Mouse (Mus musculus) adrenal gland, postnatal 4 days (tissue): ENCODE data around the gene Epb41. TPM values are rescaled to one million over a fixed set of nuclear protein-coding genes. Genes with fewer than 3 reads are reported as not detected.

ENCODE experiments used
- DNase-seq, 2 experiments: peaks; one replicate each; pipeline ENCODE4 v3.0.0; 2021 to 2022; ENCODE audit warnings: low spot score in 2 of 2, mixed read lengths in 2 of 2
- total RNA-seq, 2 experiments: library from RNA; stranded (reverse); gene quantifications; 2 replicates each; pipeline ENCODE4 v1.2.3; 2021

Gene Epb41
- total RNA-seq, 2 experiments from 2014 or later: 67.2 to 91.2 TPM

DNA sequence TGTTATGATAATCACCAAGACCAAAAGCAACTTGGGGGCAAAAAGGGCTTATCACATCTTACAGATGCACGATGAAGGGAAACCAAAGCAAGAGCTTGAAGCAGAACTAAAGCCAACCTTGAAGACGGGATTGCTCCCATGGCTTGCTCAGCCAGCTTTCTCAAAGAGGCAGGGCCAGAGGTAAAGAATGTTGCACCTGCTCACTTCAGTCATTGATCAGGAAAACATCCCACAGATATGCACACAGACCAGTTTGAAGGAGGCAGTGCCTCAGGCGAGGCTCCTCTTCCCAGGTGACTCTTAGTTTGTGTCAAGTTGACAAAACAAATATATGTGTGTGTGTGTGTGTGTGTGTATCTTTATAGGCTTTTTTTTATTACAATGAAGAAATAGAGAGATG is 59.7 kb downstream of the Epb41 start:
- no peak for DNase-seq

DNA sequence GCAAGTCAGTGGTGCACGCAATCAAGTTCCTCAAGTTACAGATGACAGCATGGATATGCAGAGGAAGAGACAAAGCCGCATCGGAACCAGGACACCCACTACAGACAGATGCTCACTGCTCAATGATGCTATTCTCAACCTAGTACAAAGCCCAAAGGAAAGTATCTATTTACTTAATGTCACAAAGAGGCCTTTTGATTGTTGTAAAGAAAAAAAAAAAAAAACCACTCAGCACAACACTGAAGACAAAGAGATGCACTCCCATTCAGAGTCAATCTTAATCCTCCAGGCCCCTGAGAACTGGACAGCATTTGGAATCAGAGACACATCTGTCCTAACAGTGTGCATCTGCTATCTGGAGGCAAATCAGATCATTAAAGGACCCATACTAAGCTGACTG is 63.5 kb downstream of the Epb41 start:
- DNase-seq: no peak

DNA sequence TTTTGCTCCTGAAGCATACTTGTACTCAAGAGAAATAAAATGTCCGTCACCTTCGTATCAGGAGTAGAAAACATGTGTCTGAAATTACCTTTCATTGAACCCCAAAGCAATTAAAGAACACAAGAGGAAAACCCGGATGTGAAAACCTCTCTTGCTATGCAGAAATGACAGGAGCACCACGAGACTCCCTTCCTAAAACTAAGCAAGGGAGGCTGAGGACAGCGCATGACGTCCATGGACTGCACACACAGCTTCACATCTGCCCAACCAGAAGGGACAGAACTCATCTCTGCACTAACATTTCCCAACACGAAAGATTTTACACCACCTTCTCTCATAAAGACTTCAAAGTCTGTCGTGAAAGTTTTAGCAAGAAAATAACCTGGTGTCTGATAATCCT is 64.7 kb downstream of the Epb41 start:
- no peak for DNase-seq

DNA sequence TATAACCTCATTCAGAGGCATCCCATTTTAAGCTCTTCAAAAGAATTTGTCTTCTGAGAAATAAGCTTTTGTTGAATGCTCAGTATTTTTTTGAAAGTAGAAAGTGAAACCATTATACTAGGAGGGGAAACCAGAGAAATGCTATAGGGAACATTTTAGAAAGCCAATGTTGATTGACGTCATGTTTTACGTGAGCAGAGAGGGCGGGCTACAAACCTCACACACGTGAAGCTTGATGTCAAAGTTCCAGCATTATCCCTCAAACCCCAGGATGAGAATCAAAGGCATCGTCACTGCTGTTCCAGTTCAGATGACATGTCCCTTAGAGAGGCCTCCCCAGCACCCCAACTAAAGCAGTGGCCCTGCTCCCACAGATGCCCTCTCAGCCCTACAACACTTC is 66.9 kb downstream of the Epb41 start:
- DNase-seq: no peak

DNA sequence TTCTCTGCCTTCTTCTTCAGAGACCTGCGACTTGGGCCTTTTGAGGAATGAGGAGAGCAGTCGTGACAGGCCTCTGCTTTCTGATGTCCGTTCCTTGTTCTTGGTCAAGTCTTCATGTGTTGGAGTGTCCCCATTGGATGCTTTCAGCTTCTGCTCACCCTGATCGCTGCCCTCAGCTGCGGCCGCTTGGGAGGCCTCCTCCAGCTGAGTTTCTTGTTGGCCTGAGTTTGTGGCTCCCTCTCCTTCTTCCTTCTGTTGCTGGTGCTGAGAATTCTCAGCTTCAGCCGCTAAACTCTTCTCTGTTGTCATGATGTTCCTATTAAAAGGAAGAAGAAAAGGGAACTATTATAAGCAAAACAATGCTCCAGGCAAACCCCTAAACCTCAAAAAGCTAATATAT is 68.0 kb downstream of the Epb41 start:
- DNase-seq: no peak

DNA sequence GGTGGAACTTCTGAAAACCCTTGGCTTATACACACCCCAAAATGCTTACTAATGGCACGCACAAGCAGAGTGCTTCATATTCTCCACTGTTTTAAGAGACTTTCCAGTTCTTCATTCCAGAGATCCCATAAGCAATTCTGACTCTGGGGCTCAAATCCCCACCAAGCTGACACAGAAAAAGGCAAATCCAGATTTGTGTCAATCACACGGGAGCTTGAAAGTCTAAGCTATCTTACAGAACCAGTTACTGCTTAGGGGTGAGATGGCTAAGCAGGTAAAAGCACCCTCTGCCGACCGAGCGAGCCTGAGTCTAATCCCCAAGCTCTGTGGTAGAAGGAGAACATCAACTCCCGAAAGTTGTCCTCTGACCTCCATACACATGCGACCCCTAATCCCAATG is 76.5 kb downstream of the Epb41 start:
- no peak for DNase-seq

DNA sequence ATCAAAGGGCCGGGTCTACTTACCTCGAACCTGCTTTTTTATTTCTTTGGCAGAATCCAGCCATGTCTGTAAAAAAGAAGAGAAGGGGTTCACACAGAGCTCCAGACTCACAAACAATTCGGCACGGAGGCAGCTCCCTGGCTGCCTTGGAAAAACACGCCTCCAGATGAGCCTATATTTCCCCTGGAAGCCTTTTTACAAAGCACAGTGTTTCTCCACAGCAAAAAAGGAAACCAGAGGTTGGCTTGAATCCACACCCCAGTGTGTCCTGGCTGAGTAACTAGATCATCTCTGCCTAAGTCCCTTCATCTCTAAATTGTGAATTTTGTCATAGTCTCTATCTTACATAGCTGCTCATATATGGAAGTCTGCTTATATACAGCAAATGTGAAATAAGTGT is 77.6 kb downstream of the Epb41 start:
- DNase-seq: no peak

DNA sequence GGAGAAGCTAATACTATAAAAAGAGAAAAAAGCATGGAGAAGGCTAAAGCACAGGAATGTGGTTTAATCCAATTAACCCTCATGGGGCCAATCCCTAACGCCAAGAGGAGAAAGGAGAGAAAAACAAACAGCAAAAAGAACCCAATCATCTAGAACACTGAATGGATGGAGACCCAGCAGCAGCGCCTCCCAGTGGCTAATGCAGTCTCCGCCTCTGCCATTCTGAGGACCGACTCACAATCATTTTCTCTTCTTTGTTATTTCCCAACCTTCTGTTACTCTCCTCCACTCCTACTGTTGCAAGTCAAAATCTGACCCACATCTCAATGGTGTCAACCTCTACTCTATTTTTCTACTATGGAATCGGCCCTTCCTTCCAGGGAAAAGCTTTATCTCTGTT is 78.1 kb downstream of the Epb41 start:
- DNase-seq: no peak

DNA sequence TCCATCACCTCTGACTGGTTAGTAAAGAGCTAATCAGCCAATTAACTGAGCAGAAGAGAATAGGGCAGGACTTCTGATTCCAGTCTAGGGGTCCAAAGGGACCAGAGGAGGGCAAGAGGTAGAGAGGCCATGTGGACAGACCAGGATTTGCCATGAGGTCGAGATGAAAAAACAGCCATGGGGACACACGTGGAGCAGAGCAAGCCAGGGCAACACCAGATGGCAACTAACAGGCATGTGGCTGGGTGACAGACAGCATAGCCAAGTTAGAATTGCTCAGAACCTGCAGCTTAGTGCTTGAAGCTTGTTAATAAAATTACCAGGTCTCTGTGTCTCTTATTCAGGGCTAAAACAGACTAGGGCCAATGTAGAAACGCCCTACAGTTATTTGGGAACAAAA is 81.3 kb downstream of the Epb41 start:
- no peak for DNase-seq

DNA sequence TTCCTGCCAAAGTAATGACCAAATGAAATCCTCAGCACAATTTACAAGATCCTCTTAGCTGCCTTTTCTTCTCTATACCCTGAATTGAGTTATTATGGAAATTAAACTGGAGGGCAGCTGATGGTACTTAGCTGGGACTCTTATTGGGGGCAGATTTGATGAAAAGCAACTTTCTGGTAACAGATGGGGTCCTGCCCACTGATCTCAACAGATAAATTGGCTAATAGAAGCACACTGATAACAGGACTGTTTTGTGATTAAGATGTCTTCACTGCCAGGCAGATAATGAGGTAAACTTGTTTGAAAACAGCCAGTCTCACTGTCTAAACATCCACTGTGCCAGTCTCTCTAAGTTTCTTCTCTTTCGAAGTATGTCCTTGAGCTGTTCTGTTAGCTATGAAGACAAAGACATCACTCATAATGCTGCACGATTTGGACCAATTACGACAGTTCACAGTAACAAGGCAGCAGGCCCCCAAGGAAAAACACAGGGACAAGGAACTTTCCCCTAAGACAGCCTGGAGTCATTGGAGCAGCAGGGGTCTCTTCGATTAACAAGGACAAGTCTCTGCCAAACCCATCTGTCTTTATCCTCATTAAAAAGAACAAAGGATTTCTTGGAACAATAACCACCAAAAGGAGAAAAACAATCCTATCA is 92.1 kb downstream of the Epb41 start:
- no peak for DNase-seq

DNA sequence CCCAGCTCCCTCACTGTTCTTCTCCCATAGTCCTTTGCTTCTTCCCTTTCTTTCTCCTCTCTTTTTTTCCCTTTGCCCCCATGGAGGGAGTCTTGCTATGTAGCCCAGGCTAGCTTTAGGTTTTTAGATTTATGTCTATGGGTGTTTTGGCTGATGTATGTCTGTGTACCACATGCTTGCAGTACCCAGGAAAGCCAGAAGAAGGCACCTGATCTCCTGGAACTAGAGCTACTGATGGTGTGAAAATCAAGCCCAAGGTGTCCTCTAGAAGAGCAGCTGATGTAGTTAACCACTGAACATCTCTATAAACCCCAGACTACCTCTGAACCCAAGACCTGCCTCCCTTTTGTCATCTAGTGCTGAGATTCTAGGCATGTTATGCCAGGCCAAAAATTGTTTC is 93.4 kb downstream of the Epb41 start:
- no peak for DNase-seq

DNA sequence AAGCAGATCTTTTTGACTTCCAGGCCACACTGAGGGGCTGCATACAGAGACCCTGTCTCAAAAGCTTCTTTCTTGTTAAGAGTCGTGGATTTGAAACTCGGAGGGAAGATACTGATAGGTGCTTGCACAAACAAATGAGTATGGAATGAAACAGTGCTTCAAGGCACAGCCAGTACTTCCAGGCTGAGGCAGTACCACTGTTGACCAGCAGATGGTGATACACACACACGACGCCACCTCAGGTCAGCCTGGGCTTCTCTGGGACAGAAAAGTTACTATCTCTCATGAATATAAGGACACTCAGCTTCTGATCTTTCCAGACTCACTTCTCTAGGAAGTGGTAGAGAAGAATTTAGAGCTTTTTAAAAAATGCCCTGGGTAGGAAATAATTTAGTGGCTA is 97.9 kb downstream of the Epb41 start:
- peak; percentile 46 to 59 for DNase-seq

DNA sequence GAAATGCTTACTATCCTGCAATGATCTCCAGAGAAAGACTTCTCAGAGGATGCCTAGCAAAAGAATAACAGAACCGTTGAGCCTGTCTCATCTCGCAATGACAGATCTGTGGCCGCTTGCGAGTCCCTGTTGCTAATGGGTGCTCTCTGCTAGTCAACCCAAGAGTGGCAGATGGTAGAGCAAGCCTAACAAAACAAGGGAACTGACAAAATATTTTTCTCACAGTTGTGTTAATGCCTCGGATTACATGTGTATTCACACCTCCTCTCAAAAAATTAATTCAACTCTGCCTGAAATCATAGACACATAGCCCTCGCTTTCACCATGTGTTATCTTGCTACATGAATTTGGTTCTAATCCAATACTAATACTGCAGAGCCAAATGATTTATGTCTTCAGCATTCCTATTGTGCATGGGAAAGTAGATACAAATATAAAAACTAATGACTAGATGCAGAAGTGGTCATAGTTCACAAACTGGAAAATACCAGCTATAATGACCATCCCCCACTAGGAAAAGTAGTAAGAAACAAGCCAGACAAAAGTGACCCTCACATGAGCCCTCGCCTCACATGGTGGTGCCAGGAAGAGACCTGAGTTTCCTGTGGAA is 104.8 kb downstream of the Epb41 start:
- no peak for DNase-seq

DNA sequence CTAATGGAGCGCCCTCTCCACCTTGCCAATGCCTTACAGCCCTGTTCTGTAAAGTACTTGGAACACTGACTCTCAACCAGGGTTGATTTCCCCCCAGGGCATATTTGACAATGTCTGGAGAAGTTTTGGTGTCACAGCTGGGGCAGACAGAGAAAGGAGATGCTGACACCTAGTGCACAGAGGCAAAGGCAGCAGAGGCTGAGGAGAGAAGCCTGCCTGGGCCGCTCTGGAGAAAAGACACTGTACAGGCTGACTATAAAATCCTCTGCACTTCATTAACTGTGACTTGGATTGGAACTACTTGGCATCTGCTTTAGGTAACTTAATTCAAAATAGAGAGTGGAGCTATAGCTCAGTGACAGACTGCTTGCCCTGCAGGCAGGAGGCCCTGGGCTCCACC is 106.2 kb downstream of the Epb41 start:
- DNase-seq: no peak

DNA sequence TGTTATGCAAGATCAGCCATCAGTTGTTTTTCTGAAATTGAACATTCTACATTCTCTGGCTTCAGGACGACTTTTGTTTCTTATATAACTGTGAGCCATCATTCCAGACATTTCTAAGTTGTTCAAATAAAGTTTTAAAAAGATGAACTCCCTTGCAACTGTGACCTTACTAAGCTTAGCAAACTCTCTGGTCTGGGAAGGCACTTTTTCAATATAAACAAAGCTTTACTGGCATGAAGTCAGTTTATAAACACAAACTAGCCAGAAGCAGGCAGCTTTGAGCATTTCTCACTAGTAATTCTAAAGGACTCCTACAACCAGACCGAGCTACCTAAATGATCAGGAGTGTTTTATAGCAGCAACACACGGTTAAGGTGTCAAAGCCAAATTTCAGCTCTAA is 118.0 kb downstream of the Epb41 start:
- DNase-seq: no peak

DNA sequence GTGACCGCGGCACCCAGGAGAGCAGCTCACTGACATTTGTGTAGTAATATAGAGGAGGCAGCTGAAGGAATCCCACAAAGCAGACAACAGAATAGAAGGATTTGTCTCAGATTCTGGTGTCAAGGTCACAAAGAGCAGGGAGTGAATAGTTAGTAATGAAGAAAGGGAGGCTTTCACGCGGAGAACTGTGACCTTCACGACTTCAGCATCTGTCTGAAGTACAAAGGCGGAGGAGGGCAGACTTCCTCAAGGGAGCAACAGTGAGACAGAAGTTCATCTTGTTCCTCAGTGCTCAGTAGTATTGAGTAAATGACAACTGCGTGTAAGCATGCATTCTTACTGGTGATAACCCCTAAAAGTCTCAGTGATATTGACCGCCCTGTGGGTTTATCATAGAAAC is 124.5 kb downstream of the Epb41 start:
- no peak for DNase-seq

DNA sequence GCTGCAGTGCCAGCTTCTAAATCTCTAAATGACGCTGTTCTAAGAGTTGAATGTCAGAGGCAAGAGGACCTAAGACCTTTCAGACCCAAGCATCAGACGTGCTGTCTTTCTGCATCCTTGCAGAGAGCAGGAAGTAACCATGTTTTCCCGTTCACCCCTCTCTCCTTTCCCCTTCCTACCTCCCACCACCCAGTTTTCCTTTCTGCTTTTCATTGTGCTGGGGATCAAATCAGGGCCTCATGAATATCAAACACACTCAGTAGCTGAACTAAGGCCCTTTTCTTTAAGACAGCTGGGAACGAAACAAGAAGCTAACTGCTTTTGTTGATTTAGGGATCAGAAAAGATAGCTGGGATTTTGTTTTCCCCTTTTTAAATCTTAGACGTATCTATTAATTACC is 125.2 kb downstream of the Epb41 start:
- DNase-seq: no peak

DNA sequence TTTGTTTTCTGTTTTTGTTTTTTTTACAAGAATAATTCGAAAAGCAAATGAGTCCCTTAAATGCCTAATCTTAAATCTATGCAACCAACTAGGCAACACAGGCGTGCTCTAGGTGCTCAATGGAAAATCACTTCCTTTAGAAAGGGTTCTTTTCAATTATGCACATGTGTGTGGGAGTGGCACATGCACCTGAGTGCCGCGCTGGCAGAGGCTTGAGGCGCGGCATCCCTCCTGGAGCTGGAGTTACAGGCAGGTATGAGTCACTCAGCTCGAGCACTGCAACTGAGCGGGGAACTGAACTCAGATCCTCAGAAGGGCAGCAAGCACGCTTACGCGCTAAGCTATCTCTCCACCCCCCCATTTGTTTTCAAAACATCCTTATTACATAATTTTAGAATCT is 127.3 kb downstream of the Epb41 start:
- no peak for DNase-seq

DNA sequence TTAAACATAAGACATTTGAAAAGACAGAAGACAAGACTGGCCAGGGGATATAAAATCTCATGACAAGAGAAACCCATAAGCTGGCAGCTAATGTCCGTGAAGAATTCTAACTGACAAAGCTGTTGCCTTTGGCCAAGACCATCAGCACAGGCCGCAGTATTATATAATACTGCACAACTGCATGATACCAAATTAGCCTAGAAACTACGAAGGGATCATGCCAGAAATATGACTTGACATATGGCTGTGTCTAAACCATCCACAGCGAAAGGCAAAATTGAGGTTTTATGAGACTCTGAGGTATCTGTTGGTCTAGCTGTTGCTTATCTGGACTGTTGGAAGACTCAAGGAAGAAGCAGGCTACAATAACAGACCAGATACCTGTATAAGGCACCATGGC is 134.3 kb downstream of the Epb41 start:
- no peak for DNase-seq

DNA sequence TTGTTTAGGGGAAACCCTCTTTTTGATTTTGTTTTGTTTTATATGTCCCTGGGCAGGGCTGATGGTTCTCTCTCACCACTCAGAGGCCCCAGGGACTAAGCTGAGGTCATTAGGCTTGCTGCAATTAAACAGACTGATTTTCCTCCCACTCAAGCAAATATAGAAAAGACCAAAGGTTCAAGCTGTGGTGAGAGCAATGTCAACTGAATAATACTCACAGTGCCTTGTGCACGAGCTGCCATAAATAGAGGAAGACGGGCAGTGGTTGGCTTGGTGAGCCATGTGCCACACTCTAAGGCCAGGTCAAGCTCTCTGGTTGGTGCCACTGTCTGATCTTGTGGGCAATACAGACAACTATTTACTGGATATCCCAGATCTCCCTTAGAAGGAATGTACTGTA is 135.7 kb downstream of the Epb41 start:
- DNase-seq: no peak

DNA sequence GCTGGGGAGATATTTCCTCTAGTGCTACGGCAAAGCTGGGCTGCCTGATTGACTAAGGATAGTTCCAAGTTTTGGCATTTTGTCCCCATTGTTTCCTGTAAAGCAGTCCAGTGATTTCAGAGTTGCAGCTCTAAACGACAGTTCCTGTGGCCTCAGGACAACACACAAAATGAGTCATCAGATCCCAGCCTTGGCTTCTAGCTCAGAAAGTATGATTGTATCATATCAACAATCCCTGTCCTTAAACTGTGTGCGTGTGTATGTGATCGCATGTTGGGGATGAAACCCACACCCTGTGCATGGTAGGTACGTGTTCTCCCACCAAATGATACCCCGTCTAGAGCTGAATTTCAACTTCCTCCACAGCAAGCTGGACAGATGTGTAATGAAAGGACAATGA is 146.0 kb downstream of the Epb41 start:
- no peak for DNase-seq

DNA sequence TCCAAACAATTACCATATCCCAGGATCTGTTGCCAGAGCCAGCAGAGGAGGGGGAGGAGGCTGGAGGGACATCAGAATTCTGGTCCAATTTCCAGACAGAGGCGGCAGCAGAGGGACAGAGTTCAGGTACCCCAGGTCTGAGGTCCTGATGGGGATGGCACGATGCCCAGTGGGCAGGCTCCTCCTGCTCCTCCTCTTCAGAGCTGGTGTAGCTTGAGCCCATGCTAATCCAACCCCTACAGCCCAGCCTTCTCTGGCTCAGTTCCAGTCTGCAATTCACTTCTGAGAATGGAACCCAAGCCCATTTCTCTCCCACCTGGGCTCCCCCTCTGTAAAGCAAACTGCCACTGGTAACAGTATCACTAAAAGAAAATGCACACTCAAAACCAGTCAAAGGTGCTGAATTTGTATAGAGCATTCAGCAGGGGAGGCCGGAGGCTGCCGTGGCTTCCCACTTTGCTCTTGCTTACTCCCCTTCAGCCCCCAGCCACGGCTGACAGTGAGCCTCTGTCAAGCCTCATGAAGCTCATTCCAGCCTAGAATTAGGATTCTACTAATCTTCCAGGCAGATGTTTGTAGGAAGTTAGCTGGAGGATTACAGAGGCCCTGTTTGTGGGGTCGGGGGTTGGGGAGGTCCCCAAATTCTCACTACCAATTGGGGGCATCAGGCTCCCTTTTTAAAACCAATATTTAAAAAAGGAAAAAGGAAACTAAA is 150.9 kb downstream of the Epb41 start:
- no peak for DNase-seq

DNA sequence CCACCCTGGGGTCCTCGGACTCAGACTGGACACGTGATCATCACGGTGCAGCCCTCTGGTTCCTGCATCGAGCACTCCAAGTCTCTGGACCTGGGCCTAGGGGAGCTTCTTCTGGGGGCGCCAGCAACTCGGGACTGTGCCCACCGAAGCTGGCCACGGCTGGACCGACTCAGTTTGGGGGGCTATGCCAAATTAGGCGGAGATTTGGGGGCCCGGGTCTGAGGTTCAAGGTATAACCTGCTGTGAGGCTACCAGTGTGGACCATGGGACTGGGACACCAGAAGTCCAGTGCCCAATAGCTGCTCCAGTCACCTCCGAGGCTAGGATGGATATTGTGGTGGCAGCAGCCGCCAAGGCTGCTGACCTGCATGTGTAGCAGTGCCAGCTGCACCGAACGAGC is 152.7 kb downstream of the Epb41 start:
- DNase-seq: no peak
